Mouse (Mus musculus): ENCODE data around the gene Dner.

Dner gene

GRCm38 (mm10) chr1:84636890-84637289 lies 59.1 kb downstream of the Dner start:
- DNase-seq (ENCODE audit: low spot score): no peak

- DNase-seq (ENCODE audit: low spot score): no peak
Measured at GRCm38 (mm10) chr1:84628244-84628643, 67.8 kb downstream of the Dner start.

GRCm38 (mm10) chr1:84622978-84623554 lies 73.0 kb downstream of the Dner start:
- no peak for DNase-seq (ENCODE audit: low spot score)

DNA sequence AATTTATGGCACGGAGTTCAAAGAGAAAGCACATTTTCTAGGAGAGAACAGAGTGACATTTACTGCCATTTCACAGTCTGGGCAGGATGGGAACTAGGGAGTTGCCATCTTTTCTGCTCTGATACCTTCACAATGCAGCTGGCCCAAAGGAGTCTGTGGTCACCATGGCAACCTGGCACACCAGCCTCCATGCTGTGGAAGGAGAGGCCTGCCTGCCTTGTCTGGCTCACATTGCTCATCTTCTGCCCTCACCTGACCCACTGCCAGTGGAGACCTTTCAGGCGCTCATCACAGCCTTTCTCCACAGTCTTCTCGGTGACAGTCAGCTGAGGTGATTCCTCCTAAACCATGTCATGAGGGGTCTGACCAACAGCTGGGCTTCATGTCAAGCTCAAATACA lies 74.7 kb downstream of the Dner start:
- DNase-seq (ENCODE audit: low spot score): peak; percentile 30

- no peak for DNase-seq (ENCODE audit: low spot score)
Measured at GRCm38 (mm10) chr1:84619131-84619760, 76.8 kb downstream of the Dner start.

DNA sequence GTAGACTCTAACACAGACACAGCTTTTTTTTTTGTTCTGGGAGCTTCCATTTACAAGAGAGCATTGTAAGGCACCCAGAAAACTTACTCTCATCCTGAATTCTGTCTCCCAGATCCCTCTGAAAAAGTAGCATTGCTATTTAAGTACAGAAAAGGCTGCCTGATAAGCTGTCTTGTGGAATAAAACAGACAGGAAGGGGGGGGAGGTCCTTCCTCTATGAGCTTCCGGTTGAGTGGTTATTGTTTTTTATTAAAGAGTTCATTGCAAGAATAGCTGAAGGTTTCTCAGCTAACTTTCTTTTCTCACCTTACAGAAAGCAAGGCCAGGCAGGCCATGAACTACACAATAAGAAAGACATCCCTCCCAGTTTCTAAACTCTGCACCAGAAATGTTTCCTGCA lies 77.9 kb downstream of the Dner start:
- DNase-seq (ENCODE audit: low spot score): no peak

DNA sequence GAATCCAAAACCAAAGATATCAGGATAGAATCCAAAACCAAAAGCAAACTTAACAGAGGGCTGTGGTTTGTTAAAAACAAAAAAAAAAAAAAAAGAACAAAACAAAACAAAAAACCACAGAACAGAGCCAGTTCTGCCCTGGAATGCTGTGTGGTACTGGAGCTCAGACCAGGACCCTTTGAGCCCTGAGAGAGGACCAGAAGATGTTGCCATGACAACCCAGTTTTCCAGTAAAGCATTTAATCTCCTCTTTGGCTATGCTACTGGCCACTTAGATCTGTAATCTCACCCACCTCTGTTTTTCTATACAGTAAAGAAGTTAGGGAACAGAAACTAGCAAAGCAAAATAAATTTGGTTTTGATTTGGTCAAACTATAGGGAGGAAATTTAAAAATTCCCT lies 79.9 kb downstream of the Dner start:
- DNase-seq (ENCODE audit: low spot score): no peak

DNA sequence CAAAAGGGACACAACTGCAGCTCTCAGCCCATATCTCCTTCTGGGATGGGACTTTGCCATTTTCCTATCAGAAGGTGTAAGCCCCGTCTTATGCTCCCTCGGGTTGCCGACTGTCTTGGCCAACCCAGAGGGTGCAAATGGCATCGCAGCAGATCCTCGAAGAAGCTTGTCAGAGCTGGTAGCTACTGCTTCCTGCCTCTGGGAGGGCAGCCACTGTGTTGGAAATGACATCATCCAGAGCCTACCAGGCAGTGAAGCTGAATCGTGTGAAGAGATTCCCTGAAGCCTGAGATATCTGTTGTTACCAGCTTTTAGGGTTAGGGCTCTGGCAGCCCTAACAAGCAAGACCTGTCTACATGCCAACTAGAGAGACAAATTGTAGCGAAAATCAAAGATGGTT lies 81.4 kb downstream of the Dner start:
- no peak for DNase-seq (ENCODE audit: low spot score)

- no peak for DNase-seq (ENCODE audit: low spot score)
Measured at GRCm38 (mm10) chr1:84613119-84613518, 82.9 kb downstream of the Dner start.

DNA sequence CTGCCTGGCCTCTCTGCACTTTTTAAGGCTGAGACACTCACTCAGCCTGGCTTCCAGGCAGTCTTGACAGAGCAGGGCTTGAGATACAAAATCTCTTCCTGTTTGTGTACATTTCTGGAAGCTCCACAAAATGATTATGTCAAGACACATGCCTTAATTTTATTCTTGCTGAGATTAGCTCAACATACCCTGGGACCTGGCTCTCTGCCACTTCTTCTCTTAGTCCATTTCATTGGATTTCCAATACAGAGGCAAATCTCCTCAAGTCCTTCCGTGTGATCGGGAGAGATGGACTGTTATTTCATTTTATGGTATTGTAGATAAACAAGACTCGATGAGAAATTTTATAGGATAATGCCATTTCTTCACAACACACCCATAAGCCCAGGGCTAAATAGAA lies 84.7 kb downstream of the Dner start:
- DNase-seq (ENCODE audit: low spot score): no peak

DNA sequence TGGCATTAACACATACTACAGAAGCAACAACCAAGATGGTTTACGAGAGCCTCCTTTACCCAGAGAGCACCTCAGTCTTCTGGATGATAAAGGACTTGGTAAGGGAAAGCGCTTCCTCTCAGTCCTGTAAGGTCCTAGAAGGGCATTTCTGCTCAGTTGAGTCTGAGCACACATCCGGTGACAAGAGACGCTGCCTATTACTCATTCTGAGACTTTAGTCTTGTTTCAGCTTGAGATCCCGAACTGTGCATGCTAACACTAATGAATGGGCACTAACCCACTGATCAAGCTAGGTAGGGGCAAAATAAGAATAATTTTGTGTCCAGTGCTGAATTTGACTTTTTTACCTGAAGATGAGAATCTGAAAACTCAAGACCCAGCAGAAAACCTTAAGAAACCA lies 97.0 kb downstream of the Dner start:
- DNase-seq (ENCODE audit: low spot score): no peak

GRCm38 (mm10) chr1:84596023-84596422 lies 100.0 kb downstream of the Dner start:
- DNase-seq (ENCODE audit: low spot score): no peak

DNA sequence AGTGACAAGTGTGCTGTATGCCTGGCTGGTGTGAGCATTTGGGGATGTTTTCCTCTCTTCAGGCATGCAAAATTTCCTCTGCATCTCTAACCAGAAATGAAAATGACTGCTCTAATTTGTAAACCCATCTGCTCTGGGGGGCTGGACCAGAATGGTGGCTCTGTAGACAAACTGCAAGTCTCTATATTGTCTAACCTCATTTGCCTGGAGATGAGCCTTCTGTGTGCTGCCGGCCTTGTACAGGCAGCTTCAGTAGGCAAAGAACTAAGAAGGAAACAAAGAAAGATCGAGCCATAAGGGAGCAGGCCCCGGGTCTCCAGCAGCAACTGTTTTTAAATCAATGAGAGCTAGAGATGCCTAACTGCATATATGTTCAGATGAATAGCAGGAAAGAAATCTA lies 103.6 kb downstream of the Dner start:
- DNase-seq (ENCODE audit: low spot score): no peak

DNA sequence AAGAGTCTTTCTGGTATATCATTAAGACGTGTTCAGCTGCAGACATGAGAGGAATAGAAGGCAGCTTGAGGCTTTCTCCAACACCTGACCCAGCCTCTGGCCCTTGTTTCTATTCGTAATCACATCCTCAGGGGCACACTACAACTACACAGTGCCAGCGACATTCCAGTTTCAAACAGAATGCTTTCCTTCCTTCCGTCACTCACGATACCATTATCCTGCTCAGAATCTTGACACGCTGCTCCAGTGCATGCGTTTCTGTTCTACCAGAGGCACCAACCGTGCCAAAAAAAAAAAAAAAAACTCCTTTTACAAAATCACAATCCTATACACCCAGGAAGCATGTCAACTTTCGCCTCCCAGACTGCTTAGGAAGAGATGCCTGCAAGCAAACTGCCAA lies 105.5 kb downstream of the Dner start:
- DNase-seq (ENCODE audit: low spot score): no peak

- no peak for DNase-seq (ENCODE audit: low spot score)
Measured at GRCm38 (mm10) chr1:84585434-84585833, 110.6 kb downstream of the Dner start.

DNA sequence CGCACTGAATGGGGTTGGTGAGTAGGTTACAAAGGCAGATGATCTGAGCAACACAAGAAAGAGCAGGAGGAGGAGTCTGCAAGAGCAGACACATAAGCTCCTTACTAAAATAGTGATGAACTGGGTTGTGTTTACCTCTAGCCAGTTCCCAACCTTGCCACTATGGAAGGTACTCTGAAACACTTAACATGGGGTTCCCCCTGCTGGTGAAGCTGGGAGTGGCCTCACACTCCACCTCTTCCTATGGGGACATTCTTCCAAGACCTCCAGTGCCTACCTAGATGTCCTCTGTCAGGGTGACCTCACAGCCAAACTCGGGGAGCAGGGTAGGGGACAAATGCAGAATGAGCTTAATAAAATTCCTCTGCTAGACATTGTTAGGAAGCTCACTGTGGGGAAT lies 114.2 kb downstream of the Dner start:
- peak; percentile 9 for DNase-seq (ENCODE audit: low spot score)

- no peak for DNase-seq (ENCODE audit: low spot score)
Measured at GRCm38 (mm10) chr1:84561841-84562240, 134.2 kb downstream of the Dner start.

DNA sequence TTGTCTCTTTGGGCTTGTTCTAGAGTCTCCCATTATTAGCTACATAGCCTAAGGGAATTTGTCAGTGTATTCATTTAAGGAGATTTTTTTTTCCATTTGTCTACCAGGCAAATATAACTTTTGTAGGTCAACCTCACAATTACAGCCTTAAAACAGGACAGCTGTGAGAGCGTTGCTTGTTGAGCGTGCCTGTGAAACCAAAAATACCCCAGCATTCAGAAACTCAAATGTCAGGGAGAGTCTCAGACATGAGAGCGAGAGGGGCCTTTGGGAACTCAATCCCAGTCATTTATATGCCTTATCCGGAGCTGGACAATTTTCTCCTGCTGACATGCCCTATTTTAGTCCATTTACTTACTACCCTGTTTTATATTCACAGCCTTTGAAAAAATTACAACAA lies 134.6 kb downstream of the Dner start:
- DNase-seq (ENCODE audit: low spot score): no peak

DNA sequence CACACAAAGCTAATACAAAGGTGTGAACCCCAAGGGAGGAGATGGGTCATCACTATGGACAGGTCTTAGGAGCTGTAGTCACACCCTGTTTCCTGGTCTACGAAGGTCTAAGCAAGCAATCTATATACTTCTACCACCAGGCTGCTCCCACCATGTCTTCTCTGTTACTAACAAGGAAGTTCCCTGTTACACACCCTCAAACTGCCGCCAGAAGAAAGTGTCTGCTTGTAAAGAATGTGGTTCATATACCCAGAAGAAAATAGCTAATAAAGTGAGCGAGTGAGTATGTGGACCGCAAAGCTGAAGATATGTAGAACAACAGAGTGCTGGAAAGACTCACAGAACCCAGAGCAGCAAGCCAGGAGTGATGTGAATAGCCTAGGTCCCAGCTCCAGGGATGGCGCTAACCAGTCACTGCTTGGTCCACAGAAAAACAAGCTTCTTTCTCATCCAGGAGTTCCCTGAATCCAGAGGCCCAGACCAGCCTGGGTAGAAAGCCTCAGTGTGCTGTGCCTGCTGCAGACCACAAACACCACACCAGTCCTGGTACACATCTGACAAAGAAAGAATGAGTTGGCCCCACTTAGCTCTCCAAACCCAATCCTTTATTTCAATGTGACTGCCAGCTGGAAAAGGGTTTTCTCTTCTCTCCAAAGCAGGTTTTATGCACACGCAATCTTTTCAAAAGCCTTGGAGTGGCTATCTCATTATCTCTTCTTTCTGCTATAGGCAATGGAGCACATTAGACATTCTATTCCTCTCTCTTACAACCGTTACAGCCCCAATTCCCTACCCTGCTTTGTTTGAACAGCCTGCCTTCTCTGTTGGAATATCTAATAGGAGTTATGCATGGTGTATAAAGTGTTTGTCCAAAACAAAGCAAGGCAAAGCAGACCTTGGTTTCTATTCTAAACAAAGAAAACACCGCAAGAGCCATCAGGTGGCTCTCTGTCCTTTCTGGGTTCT lies 139.2 kb downstream of the Dner start:
- no peak for DNase-seq (ENCODE audit: low spot score)

DNA sequence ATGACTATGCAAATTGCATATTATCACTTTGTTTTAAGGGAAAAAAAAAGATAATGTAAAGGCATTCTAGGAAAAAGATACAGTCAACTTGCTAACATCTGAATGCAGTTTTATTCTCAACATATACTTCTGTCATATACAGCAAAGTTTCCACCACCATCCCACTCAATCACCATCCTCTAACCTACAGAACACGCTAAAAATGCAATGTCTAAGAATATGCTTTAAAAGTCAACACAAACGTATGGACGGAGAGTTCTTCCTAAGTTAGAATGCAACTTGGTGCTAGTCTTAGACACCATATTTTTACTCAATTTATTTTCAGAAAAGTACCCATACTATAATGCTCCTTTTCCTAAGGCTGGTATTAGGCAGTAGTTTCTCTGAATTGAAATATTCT lies 144.0 kb downstream of the Dner start:
- DNase-seq (ENCODE audit: low spot score): no peak

DNA sequence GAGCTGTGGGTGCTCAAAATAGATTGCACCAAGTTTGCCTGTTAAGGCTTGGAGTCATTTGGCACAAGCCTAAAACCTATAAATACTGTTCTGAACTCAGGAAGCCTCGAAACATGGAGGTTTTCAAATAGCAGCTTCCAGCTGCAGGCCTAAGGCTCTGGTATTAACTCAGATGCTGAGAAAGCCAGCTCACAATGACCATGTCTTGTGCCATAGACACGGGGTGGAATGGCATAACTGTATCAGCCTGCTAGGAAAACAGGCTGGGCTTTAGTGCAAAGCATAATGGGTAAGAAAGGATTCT lies 146.0 kb downstream of the Dner start:
- DNase-seq (ENCODE audit: low spot score): no peak

GRCm38 (mm10) chr1:84549367-84550064 lies 146.5 kb downstream of the Dner start:
- DNase-seq (ENCODE audit: low spot score): no peak

DNA sequence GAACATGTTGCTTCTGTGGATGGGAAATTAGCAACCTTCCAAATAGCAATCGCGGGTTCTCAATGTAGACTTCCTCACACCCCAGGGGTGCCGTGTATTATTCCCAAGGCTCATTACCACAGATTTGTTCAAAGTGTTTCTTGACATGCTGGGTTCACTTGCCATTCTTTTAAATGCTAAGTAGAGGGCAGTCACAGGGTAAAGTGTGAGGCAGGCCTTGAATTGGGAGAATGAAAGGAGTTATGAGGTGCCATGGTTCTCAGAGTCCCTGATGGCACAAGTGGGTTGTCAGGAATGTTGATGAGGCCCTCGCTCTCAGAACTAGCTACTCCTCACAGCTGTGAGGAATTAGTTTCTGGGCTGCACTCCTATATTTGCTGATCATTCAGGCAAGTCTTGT lies 160.0 kb downstream of the Dner start:
- DNase-seq (ENCODE audit: low spot score): no peak
